In the genomic region with DNA sequence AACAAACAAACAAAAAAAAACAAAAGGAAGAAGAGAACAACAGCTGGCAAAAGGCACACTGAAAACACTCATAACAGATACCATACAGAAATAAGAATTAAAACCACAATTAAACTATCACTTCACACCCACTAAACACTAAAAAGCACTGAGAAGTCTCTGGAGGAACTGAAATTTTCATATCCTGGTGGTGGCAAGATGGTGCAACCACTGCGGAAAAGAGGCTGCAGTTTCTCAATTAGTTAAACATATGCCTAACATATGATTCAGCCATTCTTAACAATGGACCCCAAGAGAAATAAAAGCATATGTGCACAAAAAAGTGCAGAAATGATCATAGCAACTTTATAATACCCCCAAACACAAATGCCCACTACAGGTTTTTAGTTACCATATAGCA, we compare ENCODE assay signal across 11 mouse cellular contexts. TPM values are rescaled to one million over a fixed set of nuclear protein-coding genes. Genes with fewer than 3 reads are reported as not detected.
DNase-seq lines count a peak whose midpoint lies in the region; ATAC-seq and TF ChIP-seq lines count a peak whose summit lies in the region.
"Had no signal": no experiment of that assay in that cellular context is flagged by ENCODE, and none has a peak within 500 bp of the region (broad histone marks: within the 10 kb centered on the region; RNA-seq: fewer than 3 reads in every experiment).

No protein-coding gene starts in this region.

- 0 out of 2 replicates have a peak overlapping the region, but pooled peaks have one; percentile 19 for H3K4me2 ChIP-seq in embryonic facial prominence, embryonic 12.5 days (replicated peaks)
- H3K4me2 ChIP-seq in liver, postnatal 0 days (ENCODE audit: low read depth, low read length), result peak overlapping the region; percentile 29

- no peak overlapping the region for H3K27ac ChIP-seq in embryonic facial prominence, embryonic 12.5 days
- no peak overlapping the region for H3K27ac ChIP-seq in embryonic facial prominence, embryonic 10.5 days (replicated peaks)
- 0 out of 2 replicates have a peak overlapping the region, but pooled peaks have one; percentile 45 for H3K27ac ChIP-seq in liver, postnatal 0 days (ENCODE audit: low read depth)

- no peaks in the 10 kb centered on the region for H3K9me3 ChIP-seq in embryonic facial prominence, embryonic 12.5 days
- H3K9me3 ChIP-seq in embryonic facial prominence, embryonic 10.5 days, result no peaks in the 10 kb centered on the region
- H3K9me3 ChIP-seq in liver, postnatal 0 days (ENCODE audit: low read length), result no peaks in the 10 kb centered on the region
- H3K9me3 ChIP-seq: G1E had no signal

- WGBS in embryonic facial prominence, embryonic 12.5 days, result 91% methylated on average over 1 of the region's 1 CpGs
- WGBS in embryonic facial prominence, embryonic 10.5 days, result 88% methylated on average over 1 of the region's 1 CpGs
- WGBS in liver, postnatal 0 days (ENCODE audit: insufficient replicate concordance), result 70% methylated on average over 1 of the region's 1 CpGs

- no peaks in the 10 kb centered on the region for H3K27me3 ChIP-seq in embryonic facial prominence, embryonic 12.5 days
- H3K27me3 ChIP-seq in embryonic facial prominence, embryonic 10.5 days (replicated peaks; ENCODE audit: low read depth, poor library complexity, severe bottlenecking), result no peaks in the 10 kb centered on the region
- H3K27me3 ChIP-seq in liver, postnatal 0 days (ENCODE audit: insufficient read depth, low read length), result no peaks in the 10 kb centered on the region
- H3K27me3 ChIP-seq in splenic B cell, adult 2 months (ENCODE audit: control insufficient read depth, insufficient read depth, low read length, poor library complexity, severe bottlenecking), result no peaks in the 10 kb centered on the region

- ATAC-seq in embryonic facial prominence, embryonic 12.5 days (ENCODE audit: insufficient number of reproducible peaks, insufficient read depth, low FRiP score, low TSS enrichment), result no peak
- no peak for ATAC-seq in liver, postnatal 0 days
- ATAC-seq: lung, postnatal 0 days had no signal

- TF ChIP-seq CTCF in liver, postnatal 0 days (IDR thresholded peaks at IDR 0.05; ENCODE audit: low read depth), result no peak

- no peak for TF ChIP-seq EP300 in liver, postnatal 0 days (IDR thresholded peaks at IDR 0.05; ENCODE audit: low read depth)

- peaks cover 23% of the 10 kb centered on the region; the same call in 1 of the 2 replicates for H3K4me1 ChIP-seq in embryonic facial prominence, embryonic 12.5 days
- H3K4me1 ChIP-seq in embryonic facial prominence, embryonic 10.5 days, result peaks cover 39% of the 10 kb centered on the region
- peaks cover 18% of the 10 kb centered on the region for H3K4me1 ChIP-seq in liver, postnatal 0 days (ENCODE audit: insufficient read depth)

- no peak for DNase-seq in embryonic facial prominence, embryonic 10.5 days (ENCODE audit: low spot score)
- peak; percentile 14 to 37 for DNase-seq in spleen, postnatal 36 days (ENCODE audit: low spot score in 2 of 2)
- DNase-seq in spleen, postnatal 14 days (ENCODE audit: low spot score in 2 of 2), result no peak
- no peak for DNase-seq in liver, postnatal 0 days
- peak; percentile 41 for DNase-seq in splenic B cell, adult 2 months (ENCODE audit: low read depth, low spot score)
- no peak for DNase-seq in urinary bladder, postnatal 14 days (ENCODE audit: low spot score)
- no peak for DNase-seq in left cerebral cortex, postnatal 10 days (ENCODE audit: extremely low spot score in 1 of 2, low spot score in 2 of 2)
- DNase-seq: kidney, postnatal 10 days had no signal

- intact Hi-C loops in left cerebral cortex, postnatal 10 days (cut with DNase I), result no loop called here

- no peak overlapping the region for H3K9ac ChIP-seq in embryonic facial prominence, embryonic 12.5 days
- H3K9ac ChIP-seq in liver, postnatal 0 days (replicated peaks), result no peak overlapping the region

- H3K4me3 ChIP-seq in embryonic facial prominence, embryonic 12.5 days, result no peak overlapping the region
- no peak overlapping the region for H3K4me3 ChIP-seq in embryonic facial prominence, embryonic 10.5 days
- no peak overlapping the region for H3K4me3 ChIP-seq in liver, postnatal 0 days (ENCODE audit: low read depth, low read length)

- H3K36me3 ChIP-seq in embryonic facial prominence, embryonic 12.5 days, result 0 out of 2 replicates have a peak, but pooled peaks cover 4% of the 10 kb centered on the region
- H3K36me3 ChIP-seq in embryonic facial prominence, embryonic 10.5 days (replicated peaks), result peaks cover 39% of the 10 kb centered on the region
- no peaks in the 10 kb centered on the region; the same call in 1 of the 2 replicates for H3K36me3 ChIP-seq in liver, postnatal 0 days (replicated peaks; ENCODE audit: insufficient read depth, low read length)
- no peaks in the 10 kb centered on the region for H3K36me3 ChIP-seq in splenic B cell, adult 2 months (ENCODE audit: control insufficient read depth, insufficient read depth, low read length, poor library complexity, severe bottlenecking)

RNA-seq across cellular contexts. Expression of gene Ptbp2, which starts 5.0 kb away (rescaled TPM):
- polyA plus RNA-seq in embryonic facial prominence, embryonic 12.5 days (2016; fragmentation: Nextera tagmentation; extraction: Ambion mirVana), result 148 and 159 TPM in 2 replicates
- polyA plus RNA-seq in embryonic facial prominence, embryonic 10.5 days (2016; fragmentation: Nextera tagmentation; extraction: Ambion mirVana), result 171 and 174 TPM in 2 replicates
- 8.1 and 9.1 TPM in 2 replicates for polyA plus RNA-seq in liver, postnatal 0 days (2015; fragmentation: Nextera tagmentation; extraction: Ambion mirVana)
- total RNA-seq in left cerebral cortex, postnatal 10 days (2021), result 100 to 1,000 TPM; 158 to 167 TPM

Comparison
In these comparisons a context has a peak if more than half of its experiments do, and no peak if none do; other contexts are left out.
1. DNase-seq: peak in spleen, postnatal 36 days (2 of 2) and splenic B cell, adult 2 months (single experiment); none in embryonic facial prominence, embryonic 10.5 days (single experiment), spleen, postnatal 14 days (0 of 2), liver, postnatal 0 days (single experiment), urinary bladder, postnatal 14 days (single experiment) and left cerebral cortex, postnatal 10 days (0 of 2).
2. RNA of gene Ptbp2, which starts 5.0 kb away (polyA plus RNA-seq): 171 to 174 TPM in embryonic facial prominence, embryonic 10.5 days and 148 to 159 TPM in embryonic facial prominence, embryonic 12.5 days; 8.1 to 9.1 TPM in liver, postnatal 0 days; every median in the first group is over 10 times any median in the second.